Mouse (Mus musculus): Measurements from ENCODE around the gene Sphkap. TPM values are rescaled to one million over a fixed set of nuclear protein-coding genes. Genes with fewer than 3 reads are reported as not detected.

Gene Sphkap
- total RNA-seq, 1 experiment from 2014 or later, result not detected

GRCm38 (mm10) chr1:83297137-83298076, 110.6 kb downstream of the Sphkap start:
- no peak for ATAC-seq (replicated peaks; ENCODE audit: low read depth, poor library complexity, severe bottlenecking)

GRCm38 (mm10) chr1:83285866-83286265, 122.1 kb downstream of the Sphkap start:
- no peak for ATAC-seq (replicated peaks; ENCODE audit: low read depth, poor library complexity, severe bottlenecking)

- ATAC-seq (replicated peaks; ENCODE audit: low read depth, poor library complexity, severe bottlenecking), result no peak
Observed at GRCm38 (mm10) chr1:83277044-83277443, 131.0 kb downstream of the Sphkap start.

GRCm38 (mm10) chr1:83276637-83277036, 131.4 kb downstream of the Sphkap start:
- ATAC-seq (replicated peaks; ENCODE audit: low read depth, poor library complexity, severe bottlenecking), result no peak

- no peak for ATAC-seq (replicated peaks; ENCODE audit: low read depth, poor library complexity, severe bottlenecking)
Observed at GRCm38 (mm10) chr1:83251746-83252145, 156.3 kb downstream of the Sphkap start.

DNA sequence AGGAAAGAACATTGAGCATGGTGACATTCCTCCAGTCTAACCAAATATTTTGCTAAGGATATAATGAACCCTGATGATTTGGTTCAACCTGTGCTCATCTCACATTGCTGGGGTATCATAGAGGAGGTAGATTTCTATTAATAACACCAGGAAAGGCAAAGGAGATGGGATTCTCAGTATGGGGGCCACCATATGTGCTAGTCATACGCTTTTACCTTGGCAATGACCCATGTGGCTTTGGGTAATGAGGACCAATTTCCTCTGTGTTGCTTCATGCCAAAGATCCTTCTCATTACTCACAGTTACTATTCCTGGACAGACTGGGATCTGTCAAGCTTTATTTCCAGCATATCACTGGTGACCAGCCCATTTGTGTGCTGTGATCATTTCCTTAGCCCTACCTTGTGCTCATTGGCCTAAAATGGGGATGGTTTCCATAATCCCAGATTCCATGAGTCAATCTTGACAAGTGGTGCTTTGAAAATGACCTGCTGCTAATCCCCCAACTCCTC, 159.7 kb downstream of the Sphkap start:
- no peak for ATAC-seq (replicated peaks; ENCODE audit: low read depth, poor library complexity, severe bottlenecking)

- ATAC-seq (replicated peaks; ENCODE audit: low read depth, poor library complexity, severe bottlenecking), result no peak
Observed at GRCm38 (mm10) chr1:83227946-83228345, 180.1 kb downstream of the Sphkap start.

DNA sequence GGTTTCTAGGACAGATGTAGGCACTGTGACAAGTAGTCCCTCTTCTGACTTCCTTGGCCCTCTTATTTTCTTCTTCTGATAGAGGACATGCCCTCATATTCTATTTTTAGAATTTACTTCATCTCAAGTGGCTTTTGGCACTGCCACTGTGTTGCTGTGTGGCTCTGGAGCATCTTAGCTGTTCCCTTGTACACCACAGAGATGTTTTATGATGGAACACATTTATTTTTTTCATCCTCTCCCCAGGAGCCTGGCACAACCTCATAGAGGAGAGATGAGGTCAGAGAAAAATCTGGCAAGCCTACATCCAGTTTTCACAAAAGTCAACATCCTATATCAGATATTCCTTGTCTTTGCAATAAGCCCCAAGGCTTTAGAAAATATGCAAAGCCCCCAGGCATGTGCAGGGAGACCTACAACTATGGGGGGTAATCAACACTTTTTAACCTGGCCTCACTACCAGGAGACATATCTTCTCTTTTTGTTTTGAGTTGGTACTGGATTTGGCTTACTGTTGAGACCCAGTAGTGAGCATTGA, 183.5 kb downstream of the Sphkap start:
- no peak for ATAC-seq (replicated peaks; ENCODE audit: low read depth, poor library complexity, severe bottlenecking)

- no peak for ATAC-seq (replicated peaks; ENCODE audit: low read depth, poor library complexity, severe bottlenecking)
Observed at GRCm38 (mm10) chr1:83223072-83223471, 184.9 kb downstream of the Sphkap start.

GRCm38 (mm10) chr1:83218260-83218659, 189.7 kb downstream of the Sphkap start:
- ATAC-seq (replicated peaks; ENCODE audit: low read depth, poor library complexity, severe bottlenecking), result no peak

DNA sequence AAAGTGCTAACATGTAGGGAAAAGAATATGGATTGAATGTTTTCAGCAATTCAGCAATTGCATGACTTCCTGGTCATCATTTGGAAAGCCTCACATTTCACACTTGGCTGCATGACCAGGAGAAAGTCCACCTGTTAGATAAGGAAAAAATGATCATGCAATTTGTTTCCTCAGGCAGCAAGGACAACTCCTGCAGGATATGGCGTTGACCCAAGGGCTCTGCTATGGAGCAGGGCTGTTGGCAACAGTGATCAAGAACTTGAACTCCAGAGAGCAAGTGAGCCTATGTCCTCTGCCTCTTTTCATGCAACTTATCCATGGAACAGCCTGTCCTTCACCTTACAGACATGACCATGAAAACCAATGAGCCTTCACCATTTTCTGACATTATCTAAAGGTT, 198.0 kb downstream of the Sphkap start:
- ATAC-seq (replicated peaks; ENCODE audit: low read depth, poor library complexity, severe bottlenecking), result no peak

Other genes starting within 250 kb of the Sphkap start
- gene Daw1, start 248.4 kb downstream of the Sphkap start, total RNA-seq (2017), result not detected in 2 replicates

Measured in common myeloid progenitor, adult 5-6 weeks (primary cell).